In the genomic region with DNA sequence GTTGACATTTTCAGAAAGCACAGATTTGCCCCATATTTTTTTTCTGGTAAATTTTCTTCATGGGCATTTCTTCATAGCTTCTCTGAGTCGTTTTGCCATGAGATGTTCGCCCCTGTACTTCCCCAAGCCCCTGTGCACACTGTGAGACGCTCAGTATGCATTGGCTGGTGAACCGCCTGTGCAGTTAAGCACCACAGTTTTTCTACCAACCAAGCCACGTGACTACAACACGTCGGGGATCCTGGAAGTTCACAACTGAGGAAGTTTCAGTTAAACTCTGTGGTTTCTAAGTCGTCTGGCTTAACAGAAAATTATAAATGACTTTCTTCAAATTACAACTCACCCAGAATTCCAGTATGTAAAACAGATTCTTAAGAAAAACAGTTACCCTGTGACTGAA, we compare ENCODE assay signal across 20 mouse cellular contexts.
"Had no signal": no experiment of that assay in that cellular context is flagged by ENCODE, and none has a peak within 500 bp of the region (broad histone marks: within the 10 kb centered on the region; RNA-seq: fewer than 3 reads in every experiment).

No protein-coding gene starts in this region.

- H3K4me1 ChIP-seq: lung, embryonic 15.5 days; megakaryocyte, embryonic 14.5 days; midbrain, embryonic 13.5 days; midbrain, embryonic 15.5 days; neural tube, embryonic 12.5 days; stomach, embryonic 15.5 days had no signal

- DNase-seq: liver, postnatal 0 days; lung, adult 2 months; lung, postnatal 14 days; lung, postnatal 36 days; retina, postnatal 1 day; right cerebral cortex, adult 18-20 months; right cerebral cortex, postnatal 25 days; thymus, adult 2 months; thymus, postnatal 25 days; thymus, postnatal 4 days had no signal

- H3K9ac ChIP-seq: liver, postnatal 0 days; lung, embryonic 15.5 days; midbrain, embryonic 13.5 days; midbrain, embryonic 15.5 days; neural tube, embryonic 12.5 days; stomach, embryonic 15.5 days had no signal

- H3K9me3 ChIP-seq: lung, embryonic 15.5 days; megakaryocyte, embryonic 14.5 days; midbrain, embryonic 13.5 days; midbrain, embryonic 15.5 days; neural tube, embryonic 12.5 days; stomach, embryonic 15.5 days had no signal

- H3K4me2 ChIP-seq: lung, embryonic 15.5 days; midbrain, embryonic 11.5 days; midbrain, embryonic 13.5 days; midbrain, embryonic 15.5 days; neural tube, embryonic 12.5 days; stomach, embryonic 15.5 days had no signal

- H3K36me3 ChIP-seq: lung, embryonic 15.5 days; midbrain, embryonic 13.5 days; midbrain, embryonic 15.5 days; neural tube, embryonic 12.5 days; stomach, embryonic 15.5 days had no signal

- H3K27me3 ChIP-seq: lung, embryonic 15.5 days; midbrain, embryonic 13.5 days; midbrain, embryonic 15.5 days; neural tube, embryonic 12.5 days; stomach, embryonic 15.5 days had no signal

- ATAC-seq: liver, postnatal 0 days; lung, postnatal 0 days; midbrain, embryonic 13.5 days; midbrain, embryonic 15.5 days had no signal

- H3K4me3 ChIP-seq: lung, embryonic 15.5 days; megakaryocyte, embryonic 14.5 days; midbrain, embryonic 13.5 days; midbrain, embryonic 15.5 days; neural tube, embryonic 12.5 days; stomach, embryonic 15.5 days had no signal

- H3K27ac ChIP-seq: lung, embryonic 15.5 days; macrophage; midbrain, embryonic 13.5 days; midbrain, embryonic 15.5 days; neural tube, embryonic 12.5 days; stomach, embryonic 15.5 days; stomach, postnatal 0 days had no signal
